Mouse (Mus musculus): ENCODE measurements around the gene Iqschfp. TPM values are rescaled to one million over a fixed set of nuclear protein-coding genes. Genes with fewer than 3 reads are reported as not detected.

The Iqschfp gene
- total RNA-seq, 4 experiments from 2014 or later, result 5.7 to 17.5 (median 8.7) TPM

Other genes starting within 250 kb of the Iqschfp start
- gene Iqcj, start within 50 bp of the Iqschfp start, total RNA-seq (2022), result 1 to 10 TPM; 2.1 to 3.6 (median 2.9) TPM
- 100 to 1,000 TPM; 173 to 196 (median 186) TPM for gene Schip1, start 172.6 kb downstream of the Iqschfp start, total RNA-seq (2022)